Mouse (Mus musculus) embryonic facial prominence, embryonic 13.5 days (tissue): ENCODE data around the gene Tdpoz4. TPM values are rescaled to one million over a fixed set of nuclear protein-coding genes. Genes with fewer than 3 reads are reported as not detected.
"Not testable (repeated sequence)": the region's sequence is repeated elsewhere in the genome, so short reads cannot be mapped to it uniquely, and the experiment has no call there.

Experiments
- ATAC-seq: fragments of 200-750 bp; cut with Nextera tagmentation; 2 replicates; pipeline ENCODE4 v1.8.0; 2017; ENCODE audit warnings: low read depth; ENCODE audit not compliant: insufficient number of reproducible peaks, insufficient read depth, low FRiP score, low TSS enrichment
- H3K27ac ChIP-seq: fragments of 300-500 bp; sonication (generic); 2 replicates; pipeline ENCODE4 v1.5.1; 2015; ENCODE audit warnings: moderate library complexity, mild to moderate bottlenecking, inconsistent platforms
- H3K27me3 ChIP-seq: fragments of 300-500 bp; sonication (generic); 2 replicates; pipeline ENCODE4 v1.6.1; 2015; ENCODE audit warnings: mild to moderate bottlenecking, inconsistent platforms
- H3K36me3 ChIP-seq: fragments of 300-500 bp; sonication (generic); 2 replicates; pipeline ENCODE4 v1.6.1; 2015; ENCODE audit warnings: mild to moderate bottlenecking, inconsistent platforms
- H3K4me1 ChIP-seq: fragments of 300-500 bp; sonication (generic); 2 replicates; pipeline ENCODE4 v1.6.1; 2015; ENCODE audit warnings: inconsistent platforms
- H3K4me2 ChIP-seq: fragments of 300-500 bp; sonication (generic); 2 replicates; pipeline ENCODE4 v1.6.1; 2015; ENCODE audit warnings: moderate library complexity, mild to moderate bottlenecking, inconsistent platforms
- H3K4me3 ChIP-seq: fragments of 300-500 bp; sonication (generic); 2 replicates; pipeline ENCODE4 v1.5.1; 2015; ENCODE audit warnings: mild to moderate bottlenecking, inconsistent platforms
- H3K9ac ChIP-seq: fragments of 300-500 bp; sonication (generic); 2 replicates; pipeline ENCODE4 v1.6.1; 2015; ENCODE audit warnings: mild to moderate bottlenecking, inconsistent platforms
- H3K9me3 ChIP-seq: fragments of 300-500 bp; sonication (generic); 2 replicates; pipeline ENCODE4 v1.6.1; 2016; ENCODE audit warnings: inconsistent platforms
- WGBS: fragments of 180-500 bp; shearing (Covaris S2); methylation state at CpG from one replicate; pipeline ENCODE4 v1.1.7; 2015; ENCODE audit warnings: mixed read lengths; 5-methylcytosine and 5-hydroxymethylcytosine counted together
- polyA plus RNA-seq: library from polyadenylated mRNA; unstranded; fragments of >200 nt; fragmentation: Nextera tagmentation; extraction: Ambion mirVana; gene quantifications from 2 replicates; pipeline ENCODE4 v1.2.1, GENCODE M21; 2015

Gene Tdpoz4
- not detected in 2 replicates for polyA plus RNA-seq

- not testable (repeated sequence) for ATAC-seq
These were observed at the start of gene Tdpoz4 for GRCm38 (mm10) chr3:93796098-93796497. TSS of gene Tdpoz4 (plus strand) at chr3:93796398.

GRCm38 (mm10) chr3:93754022-93754421, 42.2 kb upstream of the Tdpoz4 start:
- 90% methylated on average over 18 of the region's 18 CpGs for WGBS
- not testable (repeated sequence) for H3K36me3 ChIP-seq, H3K4me2 ChIP-seq

More at GRCm38 (mm10) chr3:93796098-93796497, at the start of gene Tdpoz4:
- not testable (repeated sequence) for H3K27ac ChIP-seq, H3K9ac ChIP-seq, H3K27me3 ChIP-seq, H3K9me3 ChIP-seq, H3K4me3 ChIP-seq, H3K36me3 ChIP-seq, H3K4me2 ChIP-seq, H3K4me1 ChIP-seq

GRCm38 (mm10) chr3:93772700-93773099, 23.5 kb upstream of the Tdpoz4 start, which contains the start of gene Gm5773:
TSS of gene Gm5773 (plus strand) at chr3:93773000.
- not testable (repeated sequence) for H3K27ac ChIP-seq, ATAC-seq, H3K9me3 ChIP-seq, H3K27me3 ChIP-seq, H3K9ac ChIP-seq, H3K4me3 ChIP-seq, H3K4me2 ChIP-seq, H3K36me3 ChIP-seq, H3K4me1 ChIP-seq
- 87% methylated on average over 1 of the region's 1 CpGs for WGBS

More at GRCm38 (mm10) chr3:93754022-93754421, 42.2 kb upstream of the Tdpoz4 start:
- H3K4me3 ChIP-seq, H3K4me1 ChIP-seq, H3K27me3 ChIP-seq, H3K27ac ChIP-seq, H3K9me3 ChIP-seq, H3K9ac ChIP-seq, ATAC-seq: not testable (repeated sequence)

- not testable (repeated sequence) for H3K27me3 ChIP-seq, ATAC-seq, H3K9ac ChIP-seq
These were observed 17.1 kb downstream of the Tdpoz4 start for GRCm38 (mm10) chr3:93813341-93813740.

GRCm38 (mm10) chr3:93825720-93826119, 29.5 kb downstream of the Tdpoz4 start, which contains the start of gene Tdpoz3:
TSS of gene Tdpoz3 (plus strand) at chr3:93826020.
- not testable (repeated sequence) for H3K9ac ChIP-seq, H3K36me3 ChIP-seq, H3K4me3 ChIP-seq, H3K9me3 ChIP-seq, ATAC-seq, H3K27ac ChIP-seq, H3K27me3 ChIP-seq, H3K4me2 ChIP-seq, H3K4me1 ChIP-seq
- 82% methylated on average over 1 of the region's 1 CpGs for WGBS

More at GRCm38 (mm10) chr3:93813341-93813740, 17.1 kb downstream of the Tdpoz4 start:
- H3K9me3 ChIP-seq, H3K4me2 ChIP-seq, H3K4me1 ChIP-seq, H3K27ac ChIP-seq, H3K36me3 ChIP-seq, H3K4me3 ChIP-seq: not testable (repeated sequence)

Other genes starting within 250 kb of the Tdpoz4 start
- 507 and 556 TPM in 2 replicates for gene S100a10, start 241.3 kb upstream of the Tdpoz4 start, polyA plus RNA-seq
- gene Tdpoz2, start 143.7 kb upstream of the Tdpoz4 start, polyA plus RNA-seq = not detected in 2 replicates
- gene Tdpoz1, start 120.1 kb upstream of the Tdpoz4 start, polyA plus RNA-seq = not detected in 2 replicates
- gene Gm37596, start 103.3 kb upstream of the Tdpoz4 start, polyA plus RNA-seq = not detected in 2 replicates
- not detected in 2 replicates for gene Gm5773, start 23.4 kb upstream of the Tdpoz4 start, polyA plus RNA-seq
- gene Tdpoz3, start 29.6 kb downstream of the Tdpoz4 start, polyA plus RNA-seq = not detected in 2 replicates
- gene Gm9117, start 147.1 kb downstream of the Tdpoz4 start, polyA plus RNA-seq = not detected in 2 replicates
- not detected in 2 replicates for gene Tdpoz5, start 164.9 kb downstream of the Tdpoz4 start, polyA plus RNA-seq